Mouse (Mus musculus) liver, embryonic 14.5 days (tissue): ENCODE data around the gene Fam184b. TPM values are rescaled to one million over a fixed set of nuclear protein-coding genes. Genes with fewer than 3 reads are reported as not detected.

Experiments used
- ATAC-seq: fragments of 200-750 bp; cut with Nextera tagmentation; 2 replicates; pipeline ENCODE4 v1.8.0; 2017; ENCODE audit warnings: moderate number of reproducible peaks, mild to moderate bottlenecking, moderate library complexity; ENCODE audit not compliant: insufficient read depth
- DNase-seq, 3 experiments: peaks; one replicate each; pipeline ENCODE4 v3.0.0-alpha.2; 2012 to 2013; ENCODE audit warnings: low read depth in 3 of 3, low spot score in 3 of 3
- H3K27ac ChIP-seq: fragments of 300-500 bp; sonication (generic); 2 replicates; pipeline ENCODE4 v1.5.1; 2014; ENCODE audit warnings: moderate library complexity, mild to moderate bottlenecking, control low read depth, inconsistent platforms
- H3K27me3 ChIP-seq: fragments of 300-500 bp; sonication (generic); 2 replicates; pipeline ENCODE4 v1.6.1; 2014; ENCODE audit warnings: mild to moderate bottlenecking, low read length, moderate library complexity; ENCODE audit not compliant: control insufficient read depth, insufficient read depth
- H3K36me3 ChIP-seq: fragments of 300-500 bp; sonication (generic); replicated peaks from 2 replicates; pipeline ENCODE4 v1.6.1; 2014; ENCODE audit warnings: low read depth; ENCODE audit not compliant: control insufficient read depth, insufficient read depth
- H3K4me1 ChIP-seq, 2 experiments: fragments of 200-500 bp in 1 of 2; fragments of 300-500 bp in 1 of 2; sonication (generic) in 1 of 2; replicated peaks; 2 replicates each; pipeline ENCODE4 v1.6.1; 2012 to 2014; ENCODE audit warnings: antibody characterized with exemption in 1 of 2, inconsistent platforms in 1 of 2, low read length in 1 of 2; ENCODE audit not compliant: control insufficient read depth in 2 of 2, insufficient read depth in 2 of 2
- H3K4me2 ChIP-seq: fragments of 300-500 bp; sonication (generic); 2 replicates; pipeline ENCODE4 v1.6.1; 2014; ENCODE audit warnings: low read depth, mild to moderate bottlenecking, control low read depth, moderate library complexity
- H3K4me3 ChIP-seq, 2 experiments: fragments of 200-500 bp in 1 of 2; fragments of 300-500 bp in 1 of 2; sonication (generic) in 1 of 2; 2 replicates each; pipeline ENCODE4 v1.5.1; 2012 to 2014; ENCODE audit warnings: low read depth in 2 of 2, low read length in 2 of 2, mild to moderate bottlenecking in 2 of 2, control low read depth in 1 of 2, inconsistent platforms in 1 of 2, moderate library complexity in 1 of 2; ENCODE audit not compliant: insufficient read depth in 1 of 2
- H3K9ac ChIP-seq: fragments of 300-500 bp; sonication (generic); replicated peaks from 2 replicates; pipeline ENCODE4 v1.6.1; 2014; ENCODE audit warnings: mild to moderate bottlenecking, control low read depth, moderate library complexity
- H3K9me3 ChIP-seq: fragments of 300-500 bp; sonication (generic); 2 replicates; pipeline ENCODE4 v1.6.1; 2016; ENCODE audit warnings: low read length, mixed read lengths; ENCODE audit not compliant: control insufficient read depth
- CTCF ChIP-seq: IDR thresholded peaks from 2 replicates; pipeline ENCODE4 v1.5.1; 2016; ENCODE audit warnings: antibody characterized with exemption, low read depth, control low read depth
- EP300 ChIP-seq: IDR thresholded peaks from 2 replicates; pipeline ENCODE4 v1.6.1; 2016; ENCODE audit warnings: antibody characterized with exemption, low read depth
- WGBS: fragments of 180-500 bp; shearing (Covaris S2); extraction: QIAGEN DNeasy Blood & Tissue Kit; methylation state at CpG from one replicate; pipeline ENCODE4 v1.1.7; 2014; ENCODE audit not compliant: insufficient replicate concordance; 5-methylcytosine and 5-hydroxymethylcytosine counted together
- polyA plus RNA-seq, 2 experiments: library from polyadenylated mRNA; depleted of rRNA in 1 of 2; stranded (reverse) in 1 of 2; unstranded in 1 of 2; fragments of >200 nt; fragmentation: Nextera tagmentation in 1 of 2; extraction: Ambion mirVana in 1 of 2; gene quantifications; 2 replicates each; pipeline versions ENCODE4 v1.2.1 to v1.2.3; 2012 to 2014

The Fam184b gene
- polyA plus RNA-seq, 2 experiments = 0.04 to 0.09 TPM

DNA sequence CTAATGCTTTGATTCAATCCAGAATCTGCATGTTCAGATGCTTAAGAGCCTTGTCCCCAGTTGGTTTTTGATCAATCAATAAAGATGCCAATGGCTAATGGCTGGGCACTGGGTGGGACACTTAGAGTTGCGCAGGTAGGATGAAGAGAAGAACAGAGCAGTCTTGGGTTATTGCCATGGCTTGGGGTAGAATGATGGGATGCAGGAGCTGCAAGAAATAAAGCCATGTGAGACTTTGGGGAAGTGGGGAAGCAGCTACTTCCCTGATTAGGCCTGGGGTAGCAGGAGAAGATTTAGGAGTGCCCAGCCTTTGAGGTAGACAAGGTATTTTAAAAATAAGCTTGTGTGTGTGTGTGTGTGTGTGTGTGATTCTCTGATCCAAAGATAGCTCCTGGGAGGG is 159.3 kb downstream of the Fam184b start:
- no peak overlapping the region for H3K4me3 ChIP-seq
- no peaks in the 10 kb centered on the region for H3K9me3 ChIP-seq
- no peak for DNase-seq
- no peak overlapping the region for H3K4me2 ChIP-seq
- no peak for TF ChIP-seq CTCF
- TF ChIP-seq EP300 = no peak
- H3K9ac ChIP-seq = no peak overlapping the region
- no peaks in the 10 kb centered on the region for H3K36me3 ChIP-seq
- 51% methylated on average over 1 of the region's 1 CpGs for WGBS
- no peaks in the 10 kb centered on the region for H3K27me3 ChIP-seq
- no peaks in the 10 kb centered on the region for H3K4me1 ChIP-seq
- H3K27ac ChIP-seq = no peak overlapping the region
- no peak for ATAC-seq

Other genes starting within 250 kb of the Fam184b start
- 32.6 and 34.3 TPM in 2 replicates for gene Qdpr, start 189.4 kb downstream of the Fam184b start, polyA plus RNA-seq (2012; rRNA removed)
- gene Qdpr, start 189.4 kb downstream of the Fam184b start, polyA plus RNA-seq (2014; fragmentation: Nextera tagmentation; extraction: Ambion mirVana) = 61.1 and 68.2 TPM in 2 replicates
- gene Clrn2, start 185.9 kb downstream of the Fam184b start, polyA plus RNA-seq (2012; rRNA removed) = not detected in 2 replicates
- not detected in 2 replicates for gene Clrn2, start 185.9 kb downstream of the Fam184b start, polyA plus RNA-seq (2014; fragmentation: Nextera tagmentation; extraction: Ambion mirVana)
- 15.4 and 24.3 TPM in 2 replicates for gene Lap3, start 146.2 kb downstream of the Fam184b start, polyA plus RNA-seq (2012; rRNA removed)
- 38.8 and 39.8 TPM in 2 replicates for gene Lap3, start 146.2 kb downstream of the Fam184b start, polyA plus RNA-seq (2014; fragmentation: Nextera tagmentation; extraction: Ambion mirVana)
- gene Med28, start 119.4 kb downstream of the Fam184b start, polyA plus RNA-seq (2012; rRNA removed) = 22.7 and 37.6 TPM in 2 replicates
- gene Med28, start 119.4 kb downstream of the Fam184b start, polyA plus RNA-seq (2014; fragmentation: Nextera tagmentation; extraction: Ambion mirVana) = 99.8 and 102 TPM in 2 replicates
- 12.5 and 28.2 TPM in 2 replicates for gene Ncapg, start 30.3 kb upstream of the Fam184b start, polyA plus RNA-seq (2012; rRNA removed)
- gene Ncapg, start 30.3 kb upstream of the Fam184b start, polyA plus RNA-seq (2014; fragmentation: Nextera tagmentation; extraction: Ambion mirVana) = 57.4 and 60.6 TPM in 2 replicates
- 1.0 and 1.9 TPM in 2 replicates for gene Lcorl, start 218.0 kb upstream of the Fam184b start, polyA plus RNA-seq (2012; rRNA removed)
- 5.7 and 5.8 TPM in 2 replicates for gene Lcorl, start 218.0 kb upstream of the Fam184b start, polyA plus RNA-seq (2014; fragmentation: Nextera tagmentation; extraction: Ambion mirVana)